Comparison of ENCODE assay signal across 9 mouse cellular contexts in the genomic region with DNA sequence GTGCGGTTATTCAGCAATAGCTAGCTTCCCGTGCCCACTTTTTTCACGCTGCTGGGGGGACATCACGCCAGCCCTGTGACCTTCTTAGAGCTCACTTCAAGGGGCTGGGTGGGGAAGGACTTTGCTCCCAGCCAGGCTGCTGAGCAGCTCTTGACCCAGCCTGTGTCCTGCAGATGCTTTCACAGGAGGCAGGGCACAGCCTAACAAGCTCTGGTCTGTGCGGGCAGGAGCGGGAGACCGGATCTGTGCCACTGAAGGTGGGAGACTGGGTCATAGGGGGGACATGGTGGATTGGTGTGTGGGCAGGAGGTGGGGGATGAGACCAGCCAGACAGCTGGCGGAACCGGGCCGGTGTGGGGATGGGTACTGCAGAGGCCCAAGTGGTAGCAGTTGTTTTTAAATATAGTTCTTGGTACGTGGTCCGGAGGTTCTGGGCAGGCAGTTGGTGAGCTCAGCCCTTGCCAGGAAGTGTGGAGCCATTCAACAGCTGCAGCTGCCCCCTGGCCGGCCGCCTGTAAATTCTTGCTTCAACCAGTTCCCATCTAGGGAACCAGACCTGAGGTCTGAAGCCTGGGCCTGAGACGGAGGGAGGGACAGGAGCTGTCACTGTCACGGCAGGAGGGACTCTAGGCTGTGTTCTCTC. TPM values are rescaled to one million over a fixed set of nuclear protein-coding genes. Genes with fewer than 3 reads are reported as not detected.
DNase-seq lines count a peak whose midpoint lies in the region; ATAC-seq lines count a peak whose summit lies in the region.
"Had no signal": no experiment of that assay in that cellular context is flagged by ENCODE, and none has a peak within 500 bp of the region (broad histone marks: within the 10 kb centered on the region; RNA-seq: fewer than 3 reads in every experiment).

No protein-coding gene starts in this region.

- ATAC-seq in forebrain, embryonic 13.5 days: no peak
- no peak for ATAC-seq in forebrain, embryonic 15.5 days (replicated peaks)
- ATAC-seq in intestine, embryonic 14.5 days (replicated peaks; ENCODE audit: low FRiP score, low TSS enrichment, low read depth): no peak
- ATAC-seq in limb, embryonic 12.5 days (ENCODE audit: insufficient number of reproducible peaks, insufficient read depth, low FRiP score, low TSS enrichment, low read depth): no peak
- no peak for ATAC-seq in megakaryocyte-erythroid progenitor cell, adult 5-6 weeks (replicated peaks; ENCODE audit: low FRiP score, low TSS enrichment, poor library complexity, severe bottlenecking)

- H3K9ac ChIP-seq in forebrain, embryonic 13.5 days: no peak overlapping the region
- no peak overlapping the region for H3K9ac ChIP-seq in forebrain, embryonic 15.5 days (replicated peaks)
- no peak overlapping the region for H3K9ac ChIP-seq in intestine, embryonic 14.5 days (ENCODE audit: low read length)
- H3K9ac ChIP-seq in limb, embryonic 12.5 days (replicated peaks): no peak overlapping the region; the same call in 1 of the 2 replicates

- H3K9me3 ChIP-seq in forebrain, embryonic 13.5 days (replicated peaks): no peaks in the 10 kb centered on the region
- H3K9me3 ChIP-seq in forebrain, embryonic 15.5 days: no peaks in the 10 kb centered on the region
- no peaks in the 10 kb centered on the region for H3K9me3 ChIP-seq in intestine, embryonic 14.5 days (ENCODE audit: control insufficient read depth, low read length)
- H3K9me3 ChIP-seq in limb, embryonic 12.5 days: no peaks in the 10 kb centered on the region

- H3K4me1 ChIP-seq in forebrain, embryonic 13.5 days: peaks cover 46% of the 10 kb centered on the region
- peaks cover 43% of the 10 kb centered on the region for H3K4me1 ChIP-seq in forebrain, embryonic 15.5 days
- H3K4me1 ChIP-seq in intestine, embryonic 14.5 days (replicated peaks; ENCODE audit: control insufficient read depth, insufficient read depth, low read length): peaks cover 37% of the 10 kb centered on the region
- peaks cover 39% of the 10 kb centered on the region for H3K4me1 ChIP-seq in limb, embryonic 12.5 days (replicated peaks)

- 88% methylated on average over 16 of the region's 16 CpGs for WGBS in forebrain, embryonic 13.5 days
- 86% methylated on average over 16 of the region's 16 CpGs for WGBS in forebrain, embryonic 15.5 days
- 74% methylated on average over 16 of the region's 16 CpGs for WGBS in intestine, embryonic 14.5 days
- 77% methylated on average over 16 of the region's 16 CpGs for WGBS in limb, embryonic 12.5 days

- H3K4me2 ChIP-seq in forebrain, embryonic 13.5 days: 0 out of 2 replicates have a peak overlapping the region, but pooled peaks have one; percentile 1
- H3K4me2 ChIP-seq in forebrain, embryonic 15.5 days (replicated peaks): no peak overlapping the region
- H3K4me2 ChIP-seq in intestine, embryonic 14.5 days (ENCODE audit: low read length): 0 out of 2 replicates have a peak overlapping the region, but pooled peaks have one; percentile 16
- peak overlapping the region; percentile 1; the same call in 1 of the 2 replicates for H3K4me2 ChIP-seq in limb, embryonic 12.5 days

- H3K27me3 ChIP-seq in forebrain, embryonic 13.5 days: no peaks in the 10 kb centered on the region
- H3K27me3 ChIP-seq in forebrain, embryonic 15.5 days: no peaks in the 10 kb centered on the region
- no peaks in the 10 kb centered on the region for H3K27me3 ChIP-seq in intestine, embryonic 14.5 days (replicated peaks; ENCODE audit: control insufficient read depth, insufficient read depth, low read length)
- no peaks in the 10 kb centered on the region for H3K27me3 ChIP-seq in limb, embryonic 12.5 days
- H3K27me3 ChIP-seq: CH12.LX had no signal

- peaks cover 56% of the 10 kb centered on the region for H3K36me3 ChIP-seq in forebrain, embryonic 13.5 days (ENCODE audit: poor library complexity, severe bottlenecking)
- peaks cover 18% of the 10 kb centered on the region for H3K36me3 ChIP-seq in forebrain, embryonic 15.5 days
- peaks cover 25% of the 10 kb centered on the region for H3K36me3 ChIP-seq in intestine, embryonic 14.5 days (ENCODE audit: control insufficient read depth, insufficient read depth, low read length)
- peaks cover 50% of the 10 kb centered on the region for H3K36me3 ChIP-seq in limb, embryonic 12.5 days

- no peak overlapping the region for H3K27ac ChIP-seq in forebrain, embryonic 13.5 days
- H3K27ac ChIP-seq in forebrain, embryonic 15.5 days (replicated peaks): no peak overlapping the region
- H3K27ac ChIP-seq in intestine, embryonic 14.5 days (ENCODE audit: low read depth): no peak overlapping the region
- H3K27ac ChIP-seq in limb, embryonic 12.5 days: peak overlapping the region; percentile 53

- peak; percentile 63 for DNase-seq in MN1 (ENCODE audit: low spot score)
- peak; percentile 87 for DNase-seq in gastrocnemius, adult 18-20 months (ENCODE audit: low spot score)
- DNase-seq in intestine, embryonic 14.5 days (ENCODE audit: low spot score): peak; percentile 52
- DNase-seq in skeletal muscle tissue, adult 2 months (ENCODE audit: low read depth, low spot score): peak; percentile 87

- H3K4me3 ChIP-seq in forebrain, embryonic 13.5 days: no peak overlapping the region
- no peak overlapping the region for H3K4me3 ChIP-seq in forebrain, embryonic 15.5 days
- H3K4me3 ChIP-seq in intestine, embryonic 14.5 days (ENCODE audit: low read depth, low read length): no peak overlapping the region
- H3K4me3 ChIP-seq in limb, embryonic 12.5 days (replicated peaks): no peak overlapping the region; the same call in 1 of the 2 replicates

RNA-seq across cellular contexts. Expression of a gene that starts 4.0 kb away (rescaled TPM):
- polyA plus RNA-seq in forebrain, embryonic 13.5 days (2015; fragmentation: Nextera tagmentation; extraction: Ambion mirVana): 11.9 and 14.4 TPM in 2 replicates
- 18.9 and 21.0 TPM in 2 replicates for polyA plus RNA-seq in forebrain, embryonic 15.5 days (2015; fragmentation: Nextera tagmentation; extraction: Ambion mirVana)
- total RNA-seq in gastrocnemius, adult 18-20 months (2021): 1 to 10 TPM; 5.8 to 6.3 TPM
- polyA plus RNA-seq in intestine, embryonic 14.5 days (2014; fragmentation: Nextera tagmentation; extraction: Ambion mirVana): 6.7 and 7.6 TPM in 2 replicates
- polyA plus RNA-seq in limb, embryonic 12.5 days (2016; fragmentation: Nextera tagmentation; extraction: Ambion mirVana): 24.6 and 27.1 TPM in 2 replicates
- total RNA-seq in megakaryocyte-erythroid progenitor cell, adult 5-6 weeks (2014; fragmentation: Nextera tagmentation): 18.3 and 22.7 TPM in 2 replicates
- 10.3 and 12.8 TPM in 2 replicates for total RNA-seq in megakaryocyte-erythroid progenitor cell, adult 5-6 weeks (2017)

RNA-seq across cellular contexts. Expression of a gene that starts 17.2 kb away (rescaled TPM):
- polyA plus RNA-seq in forebrain, embryonic 13.5 days (2015; fragmentation: Nextera tagmentation; extraction: Ambion mirVana): 1,974 and 2,008 TPM in 2 replicates
- 1,461 and 1,493 TPM in 2 replicates for polyA plus RNA-seq in forebrain, embryonic 15.5 days (2015; fragmentation: Nextera tagmentation; extraction: Ambion mirVana)
- total RNA-seq in gastrocnemius, adult 18-20 months (2021): over 10,000 TPM in 1 of 2 experiments, 1,000 to 10,000 TPM in 1; 8,476 to 11,435 TPM
- 2,406 and 2,408 TPM in 2 replicates for polyA plus RNA-seq in intestine, embryonic 14.5 days (2014; fragmentation: Nextera tagmentation; extraction: Ambion mirVana)
- polyA plus RNA-seq in limb, embryonic 12.5 days (2016; fragmentation: Nextera tagmentation; extraction: Ambion mirVana): 2,206 and 2,264 TPM in 2 replicates
- 900 and 1,346 TPM in 2 replicates for total RNA-seq in megakaryocyte-erythroid progenitor cell, adult 5-6 weeks (2014; fragmentation: Nextera tagmentation)
- 535 and 806 TPM in 2 replicates for total RNA-seq in megakaryocyte-erythroid progenitor cell, adult 5-6 weeks (2017)

RNA-seq across cellular contexts. Expression of a gene that starts 17.3 kb away (rescaled TPM):
- 49.1 and 58.3 TPM in 2 replicates for polyA plus RNA-seq in forebrain, embryonic 13.5 days (2015; fragmentation: Nextera tagmentation; extraction: Ambion mirVana)
- 51.1 and 51.8 TPM in 2 replicates for polyA plus RNA-seq in forebrain, embryonic 15.5 days (2015; fragmentation: Nextera tagmentation; extraction: Ambion mirVana)
- 10 to 100 TPM; 16.3 to 17.7 TPM for total RNA-seq in gastrocnemius, adult 18-20 months (2021)
- 72.1 and 75.2 TPM in 2 replicates for polyA plus RNA-seq in intestine, embryonic 14.5 days (2014; fragmentation: Nextera tagmentation; extraction: Ambion mirVana)
- polyA plus RNA-seq in limb, embryonic 12.5 days (2016; fragmentation: Nextera tagmentation; extraction: Ambion mirVana): 65.8 and 72.6 TPM in 2 replicates
- total RNA-seq in megakaryocyte-erythroid progenitor cell, adult 5-6 weeks (2014; fragmentation: Nextera tagmentation): 92.2 and 114 TPM in 2 replicates
- total RNA-seq in megakaryocyte-erythroid progenitor cell, adult 5-6 weeks (2017): 108 and 125 TPM in 2 replicates

RNA-seq across cellular contexts. Expression of a gene that starts 42.5 kb away (rescaled TPM):
- 146 and 153 TPM in 2 replicates for polyA plus RNA-seq in forebrain, embryonic 13.5 days (2015; fragmentation: Nextera tagmentation; extraction: Ambion mirVana)
- 98.5 and 99.5 TPM in 2 replicates for polyA plus RNA-seq in forebrain, embryonic 15.5 days (2015; fragmentation: Nextera tagmentation; extraction: Ambion mirVana)
- 1 to 10 TPM; 6.5 to 8.2 TPM for total RNA-seq in gastrocnemius, adult 18-20 months (2021)
- 109 and 129 TPM in 2 replicates for polyA plus RNA-seq in intestine, embryonic 14.5 days (2014; fragmentation: Nextera tagmentation; extraction: Ambion mirVana)
- polyA plus RNA-seq in limb, embryonic 12.5 days (2016; fragmentation: Nextera tagmentation; extraction: Ambion mirVana): 224 and 227 TPM in 2 replicates
- 285 and 384 TPM in 2 replicates for total RNA-seq in megakaryocyte-erythroid progenitor cell, adult 5-6 weeks (2014; fragmentation: Nextera tagmentation)
- 186 and 262 TPM in 2 replicates for total RNA-seq in megakaryocyte-erythroid progenitor cell, adult 5-6 weeks (2017)

RNA-seq across cellular contexts. Expression of a gene that starts 42.6 kb away (rescaled TPM):
- 193 and 202 TPM in 2 replicates for polyA plus RNA-seq in forebrain, embryonic 13.5 days (2015; fragmentation: Nextera tagmentation; extraction: Ambion mirVana)
- polyA plus RNA-seq in forebrain, embryonic 15.5 days (2015; fragmentation: Nextera tagmentation; extraction: Ambion mirVana): 155 and 158 TPM in 2 replicates
- 100 to 1,000 TPM; 212 to 229 TPM for total RNA-seq in gastrocnemius, adult 18-20 months (2021)
- polyA plus RNA-seq in intestine, embryonic 14.5 days (2014; fragmentation: Nextera tagmentation; extraction: Ambion mirVana): 217 and 221 TPM in 2 replicates
- 209 and 210 TPM in 2 replicates for polyA plus RNA-seq in limb, embryonic 12.5 days (2016; fragmentation: Nextera tagmentation; extraction: Ambion mirVana)
- 163 and 194 TPM in 2 replicates for total RNA-seq in megakaryocyte-erythroid progenitor cell, adult 5-6 weeks (2014; fragmentation: Nextera tagmentation)
- 120 and 151 TPM in 2 replicates for total RNA-seq in megakaryocyte-erythroid progenitor cell, adult 5-6 weeks (2017)
